Mouse (Mus musculus) liver (tissue): Measurements from ENCODE around the gene Osgep.
"Not testable (repeated sequence)": the region's sequence is repeated elsewhere in the genome, so short reads cannot be mapped to it uniquely, and the experiment has no call there.

Experiments
- DNase-seq: peaks from one replicate; pipeline ENCODE4 v3.0.0-alpha.2; 2020; ENCODE audit warnings: mixed read lengths

Gene Osgep

DNA sequence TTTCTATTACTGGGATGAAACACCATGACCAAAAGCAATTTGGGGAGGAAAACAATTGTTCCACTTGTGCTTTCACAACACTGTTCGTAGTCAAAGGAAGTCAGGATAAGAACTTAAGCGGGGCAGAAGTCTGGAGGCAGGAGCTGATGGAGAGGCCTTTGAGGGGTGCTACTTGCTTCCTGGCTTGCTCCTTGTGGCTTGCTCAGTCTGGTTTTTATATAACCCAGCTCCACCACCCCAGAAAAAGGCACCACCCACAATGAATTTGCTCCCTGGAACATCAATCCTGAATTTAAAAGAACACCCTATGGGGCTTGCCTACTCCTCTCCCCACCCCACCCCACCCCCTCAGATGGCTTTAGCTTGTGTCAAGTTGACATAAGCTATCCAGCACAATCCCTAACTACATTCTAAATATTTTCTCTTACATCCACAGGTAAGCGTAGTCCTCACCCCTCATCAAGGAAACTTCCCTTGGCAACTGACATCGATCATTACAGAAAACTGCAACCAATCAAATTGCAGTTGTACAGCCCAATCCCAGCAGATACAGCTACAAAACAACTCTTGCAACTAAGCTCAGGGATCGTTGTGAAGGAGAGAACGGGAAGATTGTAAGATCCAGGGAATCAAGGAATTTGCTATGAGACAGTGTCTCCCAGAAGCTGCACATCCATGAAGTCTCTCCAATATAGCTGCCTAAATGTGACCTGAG is 48.3 kb downstream of the Osgep start:
- DNase-seq, result no peak

DNA sequence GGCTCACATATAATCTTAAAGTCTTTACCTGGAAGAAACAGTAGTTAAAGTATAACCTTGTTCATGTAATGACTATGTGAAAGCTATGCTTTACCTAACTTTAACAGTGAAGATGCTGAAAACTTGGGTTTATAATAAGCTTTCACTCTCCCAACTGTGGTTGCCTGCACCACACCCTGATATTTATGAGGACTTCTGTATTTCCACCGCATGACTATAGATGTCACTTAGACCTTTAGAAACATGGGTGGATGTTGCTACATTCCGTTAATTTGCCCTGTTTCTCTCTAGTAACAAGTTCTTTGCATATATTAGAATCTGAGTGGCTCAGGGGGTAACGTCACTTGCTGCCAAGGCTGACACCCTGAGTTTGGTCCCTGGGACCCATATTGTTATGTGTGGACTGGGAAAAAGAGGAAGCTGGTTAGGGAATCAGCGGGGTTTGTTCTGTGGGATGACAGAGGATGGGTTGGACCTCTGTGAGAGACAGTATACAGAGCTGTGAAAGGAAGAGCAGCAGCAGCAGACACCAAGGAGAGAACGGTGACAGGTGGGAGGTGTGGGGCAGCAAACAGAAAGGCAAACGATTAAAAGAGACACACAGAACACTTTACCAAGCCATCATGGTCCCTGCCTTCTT is 49.0 kb downstream of the Osgep start:
- no peak for DNase-seq

DNA sequence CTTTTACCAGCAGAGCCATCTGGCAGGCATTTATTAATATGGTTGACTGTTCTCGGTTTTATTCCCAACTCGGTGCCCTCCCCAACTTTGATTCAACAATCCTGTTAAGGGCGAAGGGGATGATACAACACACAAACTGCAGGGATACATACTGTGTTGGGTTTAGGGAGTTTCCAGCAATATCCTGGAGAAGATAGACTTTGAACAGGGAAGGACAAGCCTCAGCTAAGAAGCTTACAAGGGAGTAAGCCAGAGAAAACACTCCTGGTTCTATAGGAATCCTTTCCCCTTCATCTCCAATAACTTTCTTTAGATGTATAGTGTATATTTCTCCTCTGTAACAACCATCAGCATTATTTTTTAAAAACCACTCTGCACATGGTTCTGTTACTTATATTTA is 49.5 kb downstream of the Osgep start:
- no peak for DNase-seq

DNA sequence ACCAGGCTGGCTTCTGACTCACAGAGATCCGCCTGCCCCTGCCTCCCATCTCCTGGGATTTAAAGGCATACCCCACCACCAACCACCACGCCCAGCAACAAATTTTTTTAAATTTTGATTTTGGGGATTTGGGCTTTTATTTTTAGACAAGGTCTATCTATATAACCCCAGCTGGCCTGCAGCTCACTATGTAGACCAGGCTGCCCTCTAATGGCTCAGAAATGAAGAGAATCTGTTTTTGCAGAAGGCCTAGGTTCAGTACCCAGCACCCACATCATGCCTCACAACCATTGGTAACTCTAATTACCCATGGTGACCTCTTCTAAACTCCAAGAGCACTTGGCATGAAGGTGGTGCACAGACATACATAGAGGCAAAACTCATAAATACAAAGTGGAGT is 53.4 kb downstream of the Osgep start:
- no peak for DNase-seq

DNA sequence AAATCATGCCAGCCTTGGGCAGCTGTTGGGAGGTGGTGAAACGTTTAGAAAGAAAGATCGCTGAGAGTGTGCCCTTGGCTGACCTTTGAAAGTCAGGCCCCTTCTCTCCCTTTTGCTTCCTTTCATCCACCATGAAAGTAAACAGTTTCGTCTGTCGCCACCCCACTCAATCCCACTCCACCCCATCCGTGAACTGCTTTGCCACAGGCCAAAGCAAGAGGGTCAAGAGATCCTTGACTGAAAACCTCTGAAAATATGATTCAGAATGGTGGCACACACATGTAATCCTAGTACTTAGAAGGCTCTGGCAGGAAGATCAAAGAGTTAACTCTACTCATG is 53.9 kb downstream of the Osgep start:
- DNase-seq, result no peak

DNA sequence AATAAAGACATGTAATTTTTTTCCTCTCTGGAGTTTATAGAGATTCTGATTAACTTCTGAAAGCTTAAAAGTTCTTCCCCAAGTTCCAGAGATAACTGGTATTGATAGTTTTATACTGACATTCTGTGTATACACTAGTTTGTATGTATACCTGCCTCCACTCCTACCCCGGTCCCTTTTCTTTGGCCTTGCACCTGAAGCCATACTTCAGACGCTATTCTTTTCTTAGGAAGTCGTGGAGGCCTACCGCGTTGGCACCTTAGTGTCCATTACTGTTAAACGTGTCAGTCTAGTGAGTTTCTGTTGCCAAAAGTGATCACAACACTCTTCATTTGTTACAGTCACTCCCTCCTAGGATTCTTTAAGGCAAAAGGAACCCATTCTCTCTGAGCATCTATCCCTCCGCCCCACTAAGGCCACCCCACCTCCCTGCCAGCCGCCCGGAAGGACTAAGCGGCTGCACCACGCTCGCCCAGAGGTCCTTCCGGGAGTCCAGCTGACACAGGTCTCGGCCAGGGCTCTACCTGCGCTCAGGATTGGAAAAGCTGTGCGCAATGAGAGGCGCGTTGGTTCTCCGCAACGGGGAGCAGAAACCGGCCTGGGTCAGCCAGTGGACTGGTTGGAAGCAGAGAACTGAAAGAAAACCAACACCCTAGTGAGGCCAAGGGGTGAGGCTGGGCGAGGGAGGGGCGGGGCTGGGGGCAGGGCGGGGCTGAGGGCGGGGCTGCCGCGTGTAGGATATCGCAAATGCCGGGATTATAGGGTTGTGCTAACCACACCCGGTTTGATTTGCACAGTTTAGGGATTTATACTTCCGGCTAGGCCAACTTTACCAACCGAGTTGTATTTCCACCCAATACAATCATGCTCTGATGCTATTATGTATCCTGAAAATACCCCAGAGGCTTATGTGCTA is 54.5 kb downstream of the Osgep start, which contains the start of gene Tep1:
Gene Tep1 (minus strand): TSS at position 672 of the 916 bp plus-strand sequence.
- DNase-seq, result peak; percentile 76

DNA sequence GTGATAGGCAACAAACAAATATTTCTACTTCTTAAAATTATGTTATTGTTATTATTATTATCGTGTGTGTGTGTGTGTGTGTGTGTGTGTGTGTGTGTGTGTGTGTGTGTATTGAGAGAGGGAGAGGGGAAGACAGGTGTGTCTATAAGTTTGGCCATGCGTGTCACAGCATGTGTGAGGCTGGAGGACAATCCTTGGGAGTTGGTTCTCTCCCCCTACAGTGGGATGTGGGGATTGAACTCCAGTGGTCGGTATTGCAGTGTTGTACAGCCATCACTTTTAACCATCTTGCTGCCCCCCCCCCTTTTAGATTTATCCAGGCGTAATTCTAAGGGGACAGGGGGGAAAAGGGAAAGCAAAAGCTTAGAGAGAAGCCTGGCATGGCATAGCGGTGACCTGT is 56.0 kb downstream of the Osgep start:
- DNase-seq, result no peak

DNA sequence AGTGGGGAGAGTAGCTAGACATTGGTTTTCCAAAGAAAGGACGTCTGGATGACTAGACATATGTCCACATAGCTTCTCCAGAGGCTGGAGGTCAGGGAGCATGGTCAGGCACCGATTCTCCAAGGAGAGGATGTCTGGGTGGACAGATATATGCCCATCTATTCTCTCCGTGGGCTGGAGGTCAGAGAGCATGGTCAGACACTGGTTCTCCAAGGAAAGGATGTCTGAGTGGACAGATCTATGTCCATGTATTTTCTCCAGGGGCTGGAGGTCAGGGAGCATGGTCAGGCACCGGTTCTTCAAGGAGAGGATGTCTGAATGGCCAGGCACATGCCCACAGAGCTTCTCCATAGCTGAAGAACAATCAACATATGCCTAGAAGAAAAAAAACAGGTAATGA is 56.5 kb downstream of the Osgep start:
- DNase-seq, result no peak

DNA sequence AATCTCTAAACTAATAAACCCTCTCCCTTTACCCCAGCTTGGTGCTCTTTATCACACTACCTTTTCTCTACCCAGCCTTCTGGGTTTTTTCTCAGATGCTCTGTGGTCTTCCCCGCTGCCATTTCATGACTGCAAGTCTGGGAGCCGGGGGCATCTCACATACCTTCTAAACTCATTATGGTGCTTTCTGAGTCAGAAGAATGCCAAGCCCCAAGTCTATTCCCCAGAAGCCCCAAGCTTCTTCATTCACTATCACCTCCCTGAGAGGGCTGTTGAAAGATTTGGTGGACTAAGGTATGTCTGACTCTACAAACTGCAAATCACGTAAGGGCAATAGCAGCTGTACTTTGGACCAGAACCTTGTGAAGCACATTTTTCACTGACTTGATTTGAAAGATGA is 57.7 kb downstream of the Osgep start:
- DNase-seq, result no peak

DNA sequence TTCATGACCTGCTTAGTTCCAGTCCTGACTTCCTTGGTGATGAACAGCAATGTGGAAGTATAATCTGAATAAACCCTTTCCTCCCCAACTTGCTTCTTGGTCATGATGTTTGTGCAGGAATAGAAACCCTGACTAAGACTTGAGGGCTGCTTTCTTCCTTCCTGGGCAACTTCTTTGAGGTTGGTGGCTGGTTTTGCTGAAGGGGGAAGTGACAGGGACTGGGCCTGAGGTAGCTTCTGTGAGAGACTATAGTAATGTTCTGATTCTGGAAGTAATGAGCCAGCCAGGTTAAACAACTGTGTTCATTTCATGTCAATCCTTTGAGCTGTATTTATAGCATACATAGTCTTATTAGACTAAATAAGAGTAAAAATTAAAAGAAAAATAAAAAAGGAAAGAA is 59.7 kb downstream of the Osgep start:
- not testable (repeated sequence) for DNase-seq

DNA sequence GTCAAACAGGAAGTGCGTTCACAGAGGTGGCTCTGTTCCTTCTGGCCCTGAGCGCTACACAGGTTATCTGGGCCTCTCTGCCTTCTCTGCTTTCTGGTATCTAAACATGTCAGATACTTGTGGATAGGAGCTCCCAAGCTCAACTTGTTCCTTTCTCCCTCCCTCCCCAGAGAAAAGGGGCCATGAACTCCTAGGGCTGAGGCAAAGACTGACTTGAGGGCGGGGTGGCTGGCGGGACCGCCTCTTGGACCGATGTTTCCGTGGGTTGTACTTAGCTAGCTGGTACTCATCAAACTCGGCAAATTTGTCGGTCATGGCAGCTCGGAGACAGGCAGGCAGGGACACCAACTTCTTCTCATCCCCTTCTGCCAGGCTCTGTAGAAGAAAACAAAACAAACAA is 62.1 kb downstream of the Osgep start:
- no peak for DNase-seq
